Mouse (Mus musculus): Measurements from ENCODE around the gene Clstn3.

GRCm38 (mm10) chr6:124502021-124502420 lies 37.4 kb upstream of the Clstn3 start:
- no peak for TF ChIP-seq POLR2A (IDR thresholded peaks at IDR 0.05; ENCODE audit: borderline replicate concordance, extremely low read depth, low read depth, low read length)
- no peak for TF ChIP-seq CTCF (IDR thresholded peaks at IDR 0.05; ENCODE audit: insufficient read depth, low read length)
